Mouse (Mus musculus) spleen, adult 12 weeks (tissue): Measurements from ENCODE around the gene Kcnj10.
A peak's percentile ranks its signal among the peaks of the same experiment; 100 is the strongest.

ENCODE experiments used
- DNase-seq: peaks from one replicate; pipeline ENCODE4 v3.0.0; 2022; ENCODE audit warnings: low spot score

Kcnj10 gene

GRCm38 (mm10) chr1:172340729-172341321 lies at the start of gene Kcnj10:
TSS of gene Kcnj10 (plus strand) at chr1:172341210.
- DNase-seq, result peak; percentile 9

DNA sequence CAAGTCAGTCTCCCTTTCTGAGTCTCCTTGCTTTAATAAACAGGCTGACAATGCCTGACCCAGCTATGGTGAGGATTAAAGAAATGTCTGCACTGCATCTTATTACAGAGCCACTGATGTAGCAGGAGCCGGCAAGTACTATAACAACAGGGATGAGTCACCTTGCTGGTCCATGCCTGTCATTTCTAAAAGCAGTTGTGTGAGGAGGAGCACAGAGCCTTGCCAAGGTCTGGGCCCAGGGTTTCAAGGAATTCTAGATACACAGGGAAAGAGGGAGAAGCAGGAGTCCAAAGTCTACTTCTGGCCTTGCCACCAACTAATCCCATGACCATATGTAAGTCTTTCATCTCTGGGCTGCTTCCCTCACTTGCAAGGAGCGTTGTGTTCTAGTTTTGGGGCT lies 48.1 kb upstream of the Kcnj10 start:
- no peak for DNase-seq

DNA sequence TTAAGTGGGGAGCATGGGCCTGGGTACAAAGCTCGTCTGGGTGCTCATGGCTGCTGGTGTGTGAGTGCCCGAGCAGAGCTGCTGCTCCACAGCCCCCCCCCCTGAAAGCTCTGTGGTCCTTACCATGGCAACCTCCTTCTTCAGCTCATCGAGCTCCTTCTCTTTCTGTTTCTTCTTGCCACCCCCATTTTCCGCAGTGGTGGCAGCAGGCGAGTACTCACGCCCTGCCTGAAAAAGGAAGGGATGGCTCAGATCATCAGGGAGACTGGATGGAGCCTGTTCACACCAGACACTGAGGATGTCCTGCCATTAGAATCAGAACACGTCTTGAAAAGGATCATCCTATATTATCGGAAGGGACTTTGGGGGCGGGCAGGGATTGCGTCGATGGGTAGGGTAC lies 47.6 kb upstream of the Kcnj10 start:
- DNase-seq, result no peak

- DNase-seq, result no peak
Measured at GRCm38 (mm10) chr1:172295751-172296197, 45.2 kb upstream of the Kcnj10 start.

DNA sequence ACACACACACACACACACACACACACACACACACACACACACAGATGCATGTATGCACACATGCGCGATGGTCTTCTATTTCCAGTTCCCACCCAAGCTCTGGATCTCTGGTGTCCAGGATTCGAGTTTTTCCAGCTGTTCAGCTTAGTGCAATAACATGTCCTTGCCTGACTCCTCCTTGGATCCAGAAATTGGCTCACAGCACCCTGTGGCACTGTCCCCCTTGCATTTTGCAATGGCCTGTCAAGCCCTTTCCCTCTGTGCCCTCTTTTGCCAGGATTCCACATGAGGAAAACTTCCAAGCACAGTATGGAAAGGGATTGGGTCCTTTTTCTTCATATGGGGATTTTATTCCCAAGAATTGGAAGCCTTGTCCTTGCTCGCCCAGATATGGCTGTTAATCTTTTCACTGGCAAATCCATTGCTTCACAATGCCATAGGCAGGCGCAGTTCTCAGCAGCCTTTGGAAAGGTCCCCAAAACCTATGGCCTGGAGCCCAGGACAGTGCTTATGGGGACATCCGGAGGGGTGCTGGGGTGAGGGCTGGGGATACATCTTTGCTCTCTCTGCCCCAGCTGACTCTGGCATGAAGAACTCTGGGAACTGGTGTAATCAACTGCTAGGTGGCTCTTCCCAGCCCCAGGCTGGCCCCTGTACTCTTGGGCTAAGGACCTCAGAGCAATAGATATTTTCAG lies 44.0 kb upstream of the Kcnj10 start:
- no peak for DNase-seq

DNA sequence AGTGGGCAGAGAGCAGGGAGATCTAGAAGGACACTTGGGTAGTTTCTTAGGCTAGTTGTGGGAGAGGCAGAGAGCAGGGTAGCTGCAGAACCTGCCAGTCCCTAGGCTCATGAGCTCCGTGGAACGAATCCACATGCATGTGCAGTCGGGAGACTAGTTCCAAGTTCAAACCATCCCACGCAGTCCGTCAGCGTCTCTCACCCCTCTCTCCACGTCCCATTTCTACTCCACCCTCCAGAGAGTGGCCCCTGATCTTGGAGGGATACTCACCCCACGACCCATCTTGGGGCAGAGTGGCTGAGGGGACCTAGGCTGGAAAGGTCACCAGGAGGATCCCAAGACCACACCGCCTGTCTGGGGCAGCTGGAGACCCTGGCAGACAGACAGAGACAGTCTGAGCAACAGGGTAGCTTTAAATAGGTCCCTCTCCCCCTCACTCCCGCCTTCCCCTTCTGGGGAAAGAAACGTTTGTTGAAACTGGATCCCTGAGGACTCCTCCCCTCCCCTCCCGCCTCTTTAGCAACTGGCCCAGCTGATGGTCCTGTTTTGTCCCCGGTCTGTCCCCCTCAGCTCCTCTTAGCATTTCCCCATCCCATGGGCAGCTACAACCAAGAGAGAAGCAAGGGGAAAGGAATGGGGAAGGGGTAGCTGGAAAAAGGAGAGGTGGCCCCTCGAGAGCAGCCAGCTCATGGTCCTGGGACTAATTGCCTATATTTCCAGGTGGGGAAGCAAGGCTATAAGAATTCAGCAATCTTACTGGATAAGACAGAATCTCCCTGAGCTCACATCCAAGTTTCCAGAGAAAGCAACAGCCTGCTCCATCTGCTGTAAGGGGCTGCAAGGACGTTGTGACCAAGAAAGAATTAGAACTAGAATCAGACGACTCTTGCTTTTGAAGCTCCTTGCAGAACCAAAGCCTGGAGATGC lies 43.1 kb upstream of the Kcnj10 start, which contains the start of gene Atp1a2:
Gene Atp1a2, minus strand, starts transcription at position 454 of the 927 bp plus-strand sequence.
- DNase-seq, result no peak

DNA sequence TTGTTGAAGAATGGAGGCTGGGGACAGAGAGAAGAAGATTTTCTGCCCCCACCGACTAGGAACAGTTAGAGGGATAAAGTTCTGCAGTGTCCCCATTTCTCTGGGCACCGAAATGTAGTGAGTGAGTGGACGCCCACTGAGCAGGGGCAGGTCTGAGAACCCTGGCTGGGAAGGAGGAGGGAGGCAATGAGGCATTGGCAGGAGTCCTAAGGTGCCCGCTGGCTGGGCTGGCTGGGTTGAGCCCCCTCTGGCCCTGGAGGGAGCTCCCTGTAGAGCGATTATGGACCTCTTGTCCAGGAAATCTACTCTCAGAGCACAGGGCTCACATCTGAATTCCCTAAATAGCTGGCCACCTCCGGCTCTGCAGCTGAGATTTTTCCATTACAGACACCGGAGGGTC lies 41.5 kb upstream of the Kcnj10 start:
- no peak for DNase-seq

- DNase-seq, result no peak
Measured at GRCm38 (mm10) chr1:172300247-172300646, 40.8 kb upstream of the Kcnj10 start.

GRCm38 (mm10) chr1:172301180-172301579 lies 39.8 kb upstream of the Kcnj10 start:
- DNase-seq, result no peak

DNA sequence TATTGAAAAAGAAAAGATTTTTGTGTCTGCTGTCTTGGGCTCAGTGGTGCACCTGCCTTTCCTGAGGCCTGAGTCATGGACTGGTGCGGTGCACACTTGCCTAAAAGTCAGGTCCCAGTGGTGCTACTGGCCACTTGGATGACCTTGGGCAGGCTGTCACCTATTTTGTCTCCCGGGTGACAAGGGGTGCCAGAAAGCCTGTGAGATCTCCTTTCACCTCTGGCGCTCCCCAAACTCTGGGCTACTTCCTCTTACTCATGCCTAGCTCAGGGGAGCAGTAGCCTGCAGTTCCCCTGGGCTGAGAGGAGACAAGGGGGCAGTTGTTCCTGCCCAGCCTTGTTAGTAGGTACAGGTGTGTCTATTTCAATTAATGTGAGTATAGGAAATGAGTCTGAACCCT lies 38.7 kb upstream of the Kcnj10 start:
- no peak for DNase-seq

GRCm38 (mm10) chr1:172302851-172303250 lies 38.2 kb upstream of the Kcnj10 start:
- no peak for DNase-seq

GRCm38 (mm10) chr1:172304443-172304842 lies 36.6 kb upstream of the Kcnj10 start:
- no peak for DNase-seq

DNA sequence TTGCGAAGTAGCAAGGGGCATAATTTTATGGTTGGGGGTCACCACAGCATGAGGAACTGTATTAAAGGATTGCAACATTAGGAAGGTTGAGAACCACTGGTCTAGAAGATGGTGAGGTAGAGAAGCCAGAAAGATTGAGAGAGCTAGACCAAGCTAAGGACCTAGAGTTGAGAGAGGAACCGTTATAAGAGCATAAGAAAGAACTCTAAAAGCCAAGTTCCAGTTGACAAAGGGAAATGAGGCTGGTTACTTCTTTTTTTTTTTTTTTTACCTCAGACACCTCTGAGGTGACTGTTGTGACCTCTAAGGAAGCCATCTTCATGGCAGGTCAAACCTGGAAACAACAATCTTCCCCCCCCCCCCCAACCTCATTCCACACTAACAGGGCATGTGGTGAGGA lies 35.9 kb upstream of the Kcnj10 start:
- no peak for DNase-seq

DNA sequence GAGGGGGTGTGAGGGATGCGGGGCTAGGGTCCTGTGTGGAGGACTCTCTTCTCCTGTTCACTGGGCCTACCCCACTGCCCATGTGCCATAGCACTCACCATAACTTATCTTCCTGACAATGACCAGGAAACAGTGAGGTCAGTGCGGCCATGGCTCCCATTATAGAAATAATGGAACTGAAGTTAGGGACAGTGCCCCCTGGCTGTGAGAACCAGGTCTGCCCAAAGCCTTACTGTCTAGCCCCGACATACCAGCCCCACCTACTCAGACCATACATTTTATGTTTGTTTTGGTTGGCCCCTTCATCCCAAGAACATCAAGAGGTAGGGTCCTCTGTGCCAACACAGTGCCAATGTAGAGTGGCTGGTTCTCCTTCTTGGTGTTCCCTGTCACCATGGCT lies 35.4 kb upstream of the Kcnj10 start:
- no peak for DNase-seq

DNA sequence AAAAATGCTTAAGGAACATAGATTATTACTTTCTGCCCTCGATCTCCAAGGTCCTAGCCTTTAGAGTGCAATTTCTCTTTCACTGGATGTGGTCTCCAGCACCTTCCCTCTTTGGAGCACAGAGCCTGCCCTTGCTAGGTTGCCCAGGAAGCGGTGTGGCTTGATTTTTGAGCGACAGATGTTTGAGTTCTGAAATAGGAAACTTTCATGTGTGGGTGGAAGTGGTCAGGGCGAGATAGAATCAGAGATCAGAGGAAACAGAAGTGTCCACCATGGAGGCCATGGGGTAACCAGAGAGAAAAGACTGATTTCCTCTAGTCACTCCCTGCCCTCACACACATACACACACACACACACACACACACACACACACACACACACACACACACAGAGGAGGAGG lies 34.8 kb upstream of the Kcnj10 start:
- DNase-seq, result no peak

- no peak for DNase-seq
Measured at GRCm38 (mm10) chr1:172306885-172307284, 34.1 kb upstream of the Kcnj10 start.

DNA sequence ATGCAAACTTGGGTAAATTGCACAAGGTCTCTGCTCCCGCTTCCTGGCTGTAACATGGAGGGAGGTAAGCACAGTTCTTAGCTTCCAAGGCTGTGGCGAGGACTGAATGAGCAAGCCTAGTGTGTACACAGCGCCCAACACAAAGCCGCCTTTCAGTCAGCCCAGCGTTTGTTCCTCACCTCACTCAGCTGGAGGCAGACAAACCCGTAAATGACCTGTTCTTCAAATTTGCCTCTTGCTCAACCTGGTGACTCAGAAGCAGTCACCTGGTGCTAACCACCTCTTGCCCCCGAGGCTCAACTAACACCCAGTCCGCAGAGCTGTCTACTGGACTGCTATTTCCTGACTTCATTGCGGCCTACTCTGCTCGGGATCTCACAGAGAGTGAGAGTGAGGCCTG lies 33.1 kb upstream of the Kcnj10 start:
- DNase-seq, result no peak

DNA sequence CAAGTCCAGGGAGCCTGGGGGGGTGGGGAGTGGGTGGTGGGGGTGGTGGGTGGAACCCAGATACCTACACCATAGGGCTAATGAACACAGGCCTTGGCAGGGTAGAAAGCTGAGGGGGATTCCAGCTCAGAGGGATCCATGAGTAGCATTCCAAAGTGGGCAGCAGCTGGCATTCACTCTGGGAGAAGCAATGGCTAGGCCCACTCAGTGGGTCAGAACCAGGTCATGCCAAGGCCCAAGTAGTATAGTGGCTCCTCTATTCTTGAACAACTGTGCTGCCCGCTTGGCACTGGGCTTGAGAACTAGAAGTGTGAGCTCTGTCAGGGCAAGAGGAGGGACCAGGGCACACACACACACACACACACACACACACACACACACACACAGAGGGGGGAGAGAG lies 32.6 kb upstream of the Kcnj10 start:
- no peak for DNase-seq

GRCm38 (mm10) chr1:172309699-172310398 lies 31.2 kb upstream of the Kcnj10 start:
- DNase-seq, result peak; percentile 70

GRCm38 (mm10) chr1:172311248-172311906 lies 29.6 kb upstream of the Kcnj10 start:
- DNase-seq, result peak; percentile 11

- DNase-seq, result peak; percentile 79
Measured at GRCm38 (mm10) chr1:172311921-172312767, 28.9 kb upstream of the Kcnj10 start.
